Mouse (Mus musculus) small intestine, adult 2 months (tissue): ENCODE data around the gene Nek8. TPM values are rescaled to one million over a fixed set of nuclear protein-coding genes. Genes with fewer than 3 reads are reported as not detected.

ENCODE experiments used
- H3K27ac ChIP-seq: fragments of 200-500 bp; 2 replicates; pipeline ENCODE4 v1.5.1; 2012; ENCODE audit warnings: low read depth, low read length, control low read depth, inconsistent platforms; ENCODE audit not compliant: insufficient read depth
- H3K27me3 ChIP-seq: fragments of 200-500 bp; 2 replicates; pipeline ENCODE4 v1.6.1; 2012; ENCODE audit warnings: mild to moderate bottlenecking, moderate library complexity, low read length, inconsistent platforms; ENCODE audit not compliant: control insufficient read depth, insufficient read depth
- H3K36me3 ChIP-seq: fragments of 200-500 bp; 2 replicates; pipeline ENCODE4 v1.6.1; 2012; ENCODE audit warnings: mild to moderate bottlenecking, low read length, control low read depth, inconsistent platforms; ENCODE audit not compliant: control insufficient read depth, insufficient read depth
- H3K4me1 ChIP-seq: fragments of 200-500 bp; 2 replicates; pipeline ENCODE4 v1.6.1; 2012; ENCODE audit warnings: low read length, inconsistent platforms, mixed read lengths; ENCODE audit not compliant: control insufficient read depth, insufficient read depth, insufficient read length
- H3K4me3 ChIP-seq: fragments of 200-500 bp; 2 replicates; pipeline ENCODE4 v1.5.1; 2012; ENCODE audit warnings: low read depth, mild to moderate bottlenecking, control low read depth, inconsistent platforms, low read length, moderate library complexity
- CTCF ChIP-seq: fragments of 200-500 bp; IDR thresholded peaks from 2 replicates; pipeline ENCODE4 v1.5.1; 2012; ENCODE audit warnings: low read depth, mild to moderate bottlenecking, control low read depth, inconsistent platforms, low read length, moderate library complexity, mixed read lengths; ENCODE audit not compliant: insufficient replicate concordance, insufficient read length; ENCODE audit errors: extremely low read depth
- POLR2A ChIP-seq: fragments of 200-500 bp; IDR thresholded peaks from 2 replicates; pipeline ENCODE4 v1.6.1; 2012; ENCODE audit warnings: low read depth, mild to moderate bottlenecking, control low read depth, inconsistent platforms, low read length, moderate library complexity
- WGBS: fragments of 180-500 bp; shearing (Covaris S2); methylation state at CpG from one replicate; pipeline ENCODE4 v1.1.7; 2018; 5-methylcytosine and 5-hydroxymethylcytosine counted together
- polyA plus RNA-seq: library from polyadenylated mRNA; depleted of rRNA; stranded (reverse); fragments of >200 nt; gene quantifications from 2 replicates; pipeline ENCODE4 v1.2.3, GENCODE M21; 2012

Nek8 gene
- polyA plus RNA-seq, 1 experiment, result 6.6 TPM

DNA sequence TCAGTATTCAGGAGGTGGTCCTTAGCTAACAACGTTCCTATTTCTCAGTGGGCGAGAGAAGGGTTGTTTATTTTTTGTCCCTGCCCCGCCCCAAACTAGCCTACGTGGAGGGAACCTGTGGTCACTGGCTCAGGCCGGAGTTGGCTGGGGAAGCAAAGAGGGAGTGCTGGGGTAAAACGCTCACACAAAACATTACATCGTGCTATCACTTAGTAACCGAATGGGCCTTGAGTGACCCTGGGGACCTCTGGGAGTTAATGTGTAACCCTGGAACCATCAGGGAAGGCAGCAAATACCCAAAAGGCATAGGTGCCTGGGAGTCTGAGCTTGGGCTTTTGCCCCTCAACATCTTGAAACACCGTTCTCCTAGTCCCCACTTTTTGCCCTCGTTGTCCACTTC lies 962 bp upstream of the Nek8 start:
- Histone ChIP-seq H3K4me1 (peaks cover 12% of the 10 kb centered on the region), H3K36me3 (peaks cover 19% of the 10 kb centered on the region), H3K27ac (peak overlapping the region; percentile 89), H3K27me3 (no peaks in the 10 kb centered on the region), H3K4me3 (peak overlapping the region; percentile 95)
- TF ChIP-seq CTCF (no peak), POLR2A (no peak)
- WGBS, result under 1% methylated on average over 10 of the region's 10 CpGs

DNA sequence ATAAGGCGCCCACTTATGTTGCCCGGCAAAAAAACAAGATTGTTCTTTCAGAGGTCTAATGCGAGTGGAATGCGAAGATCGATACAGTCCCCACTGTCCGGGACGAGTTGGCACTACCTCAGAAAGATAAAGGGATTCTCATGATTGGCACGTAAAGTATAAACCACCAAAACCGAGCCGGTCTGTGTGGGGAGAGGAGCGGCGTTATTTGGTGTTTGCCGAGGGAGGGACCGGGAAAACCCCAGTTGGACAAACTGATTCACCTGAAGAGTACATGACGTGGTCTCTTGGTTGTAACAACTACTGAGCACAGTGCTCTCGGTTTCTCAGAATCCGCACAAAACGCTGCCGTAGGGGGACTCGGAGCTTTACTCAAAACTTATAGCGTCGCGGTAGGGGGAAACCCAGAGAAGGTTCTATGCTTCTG lies 443 bp upstream of the Nek8 start:
- WGBS, result under 1% methylated on average over 23 of the region's 23 CpGs
- H3K27me3 ChIP-seq, result no peaks in the 10 kb centered on the region
- peak overlapping the region; percentile 89 for H3K27ac ChIP-seq
- TF ChIP-seq CTCF (no peak), POLR2A (no peak)
- peaks cover 14% of the 10 kb centered on the region for H3K4me1 ChIP-seq
- H3K36me3 ChIP-seq, result peaks cover 19% of the 10 kb centered on the region
- H3K4me3 ChIP-seq, result peak overlapping the region; percentile 95

DNA sequence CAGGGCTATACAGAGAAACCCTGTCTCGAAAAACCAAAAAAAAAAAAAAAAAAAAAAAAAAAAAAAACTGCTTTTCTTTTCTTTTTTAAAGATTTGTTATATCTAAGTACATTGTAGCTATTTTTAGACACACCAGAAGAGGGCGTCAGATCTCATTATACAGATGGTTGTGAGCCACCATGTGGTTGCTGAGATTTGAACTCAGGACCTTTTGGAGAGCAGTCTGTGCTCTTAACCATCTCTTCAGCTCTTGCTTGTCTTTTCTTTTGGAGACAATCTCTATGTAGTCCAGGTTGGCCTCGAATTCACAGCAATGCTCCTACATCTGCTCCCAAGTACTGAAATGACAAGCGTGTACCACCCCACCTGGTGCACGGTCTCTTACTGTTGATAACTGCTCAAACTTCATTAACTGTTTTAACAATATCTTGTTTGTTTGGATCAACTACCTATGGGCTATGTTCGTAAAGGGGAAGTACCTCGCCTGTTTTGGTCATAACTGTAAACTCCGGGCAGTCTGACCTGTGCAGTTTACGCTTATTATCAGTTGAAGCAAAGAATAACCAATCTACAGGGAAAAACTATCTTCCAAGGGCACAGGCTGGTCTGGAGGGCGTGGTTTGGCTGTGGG lies 589 bp downstream of the Nek8 start:
- Histone ChIP-seq H3K27ac (peak overlapping the region; percentile 89; the same call in 1 of the 2 replicates), H3K4me1 (peaks cover 16% of the 10 kb centered on the region), H3K4me3 (peak overlapping the region; percentile 95), H3K36me3 (peaks cover 13% of the 10 kb centered on the region), H3K27me3 (no peaks in the 10 kb centered on the region)
- WGBS, result 2% methylated on average over 10 of the region's 10 CpGs
- no peak for TF ChIP-seq CTCF

DNA sequence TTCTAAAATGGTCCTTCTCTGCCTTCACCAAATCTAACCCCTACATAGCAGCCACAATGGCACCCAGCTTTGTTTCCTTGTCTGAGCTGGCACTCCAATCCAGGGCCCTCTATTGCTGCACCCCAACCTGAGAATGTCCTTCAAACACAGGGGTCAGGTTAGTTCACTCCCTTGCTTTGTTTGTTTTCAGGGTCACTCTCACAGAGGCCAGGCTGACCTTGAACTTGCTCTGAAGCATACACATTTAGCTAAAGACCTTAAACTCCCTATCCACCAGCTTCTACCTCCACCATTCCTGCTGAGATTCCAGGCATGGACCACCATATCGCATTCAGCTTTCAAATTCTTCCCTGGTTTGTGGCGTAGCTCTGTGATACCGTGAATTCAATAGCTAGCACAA lies 2.0 kb downstream of the Nek8 start:
- Histone ChIP-seq H3K4me1 (peaks cover 22% of the 10 kb centered on the region), H3K36me3 (peaks cover 2% of the 10 kb centered on the region; the same call in 1 of the 2 replicates), H3K4me3 (no peak overlapping the region), H3K27me3 (no peaks in the 10 kb centered on the region), H3K27ac (no peak overlapping the region)
- TF ChIP-seq POLR2A (no peak), CTCF (no peak)
- WGBS, result 92% methylated on average over 3 of the region's 3 CpGs

DNA sequence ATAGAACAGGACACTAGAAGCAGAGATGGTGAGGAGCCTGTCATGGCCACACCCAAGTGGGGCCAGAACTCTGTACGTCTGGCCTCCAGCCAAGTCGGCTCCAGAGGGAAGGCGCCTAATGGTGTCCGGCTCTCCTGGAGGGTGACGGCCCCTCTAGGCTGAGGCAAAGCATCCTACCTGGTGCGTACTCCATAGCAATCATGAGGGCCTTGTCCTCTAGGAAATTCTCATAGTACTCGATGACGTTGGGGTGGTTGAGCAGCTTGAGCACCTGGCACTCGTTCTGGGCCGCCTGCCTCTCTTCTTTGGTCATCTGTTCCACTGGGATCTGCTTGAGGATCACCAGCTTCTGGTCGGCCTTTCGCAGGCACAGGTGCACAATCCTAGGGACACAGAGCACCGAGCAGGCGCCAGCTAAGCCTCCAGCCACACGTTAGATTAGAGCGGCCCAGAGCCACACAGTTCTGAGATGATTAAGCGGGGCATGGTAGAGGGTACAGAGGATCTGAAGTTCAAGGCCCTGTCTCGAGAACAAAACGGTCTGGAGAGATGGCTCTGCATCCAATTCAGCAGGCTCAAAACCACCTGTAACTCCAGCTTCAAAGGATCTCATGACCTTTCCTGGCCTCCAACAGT lies 3.6 kb downstream of the Nek8 start:
- 69% methylated on average over 19 of the region's 19 CpGs for WGBS
- no peak for TF ChIP-seq POLR2A
- TF ChIP-seq CTCF, result no peak
- no peaks in the 10 kb centered on the region for H3K27me3 ChIP-seq
- H3K4me3 ChIP-seq, result no peak overlapping the region
- H3K4me1 ChIP-seq, result peaks cover 21% of the 10 kb centered on the region
- H3K27ac ChIP-seq, result no peak overlapping the region
- no peaks in the 10 kb centered on the region for H3K36me3 ChIP-seq

DNA sequence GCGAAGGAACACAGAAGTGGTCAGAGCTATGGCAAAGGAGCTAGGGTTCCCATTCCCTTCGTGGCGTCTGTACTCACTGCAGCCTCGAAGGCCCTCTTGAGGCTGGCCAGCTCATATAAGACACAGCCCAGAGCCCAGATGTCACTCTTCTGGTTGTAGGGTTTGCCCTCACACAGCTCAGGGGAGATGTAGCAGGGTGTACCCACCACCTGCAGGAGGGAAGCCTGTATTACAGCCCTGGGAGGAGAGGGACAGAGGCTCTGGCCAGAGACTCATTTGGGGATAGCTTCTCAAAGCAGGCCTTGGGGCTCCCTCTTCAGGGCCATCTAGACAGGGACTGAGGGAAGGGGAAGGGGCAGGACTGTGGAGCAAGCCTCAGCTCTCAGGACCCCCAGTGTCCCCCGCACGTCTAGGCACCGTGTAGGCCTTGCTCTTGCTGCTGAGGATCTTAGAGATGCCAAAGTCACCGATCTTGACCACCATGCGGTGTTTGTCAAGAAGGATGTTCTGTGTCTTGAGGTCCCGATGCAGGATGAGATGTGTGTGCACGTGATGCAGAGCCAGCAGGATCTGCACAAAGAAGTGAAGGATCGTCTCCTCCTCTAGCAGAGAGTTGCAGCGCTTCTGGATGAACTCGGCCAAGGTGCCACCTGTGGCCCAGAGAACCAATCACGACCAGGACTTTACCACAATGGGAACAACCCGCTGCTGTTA lies 4.3 kb downstream of the Nek8 start:
- H3K36me3 ChIP-seq, result no peaks in the 10 kb centered on the region
- no peak for TF ChIP-seq POLR2A
- H3K27ac ChIP-seq, result no peak overlapping the region
- H3K27me3 ChIP-seq, result no peaks in the 10 kb centered on the region
- H3K4me1 ChIP-seq, result peaks cover 28% of the 10 kb centered on the region
- 72% methylated on average over 16 of the region's 16 CpGs for WGBS
- H3K4me3 ChIP-seq, result no peak overlapping the region

DNA sequence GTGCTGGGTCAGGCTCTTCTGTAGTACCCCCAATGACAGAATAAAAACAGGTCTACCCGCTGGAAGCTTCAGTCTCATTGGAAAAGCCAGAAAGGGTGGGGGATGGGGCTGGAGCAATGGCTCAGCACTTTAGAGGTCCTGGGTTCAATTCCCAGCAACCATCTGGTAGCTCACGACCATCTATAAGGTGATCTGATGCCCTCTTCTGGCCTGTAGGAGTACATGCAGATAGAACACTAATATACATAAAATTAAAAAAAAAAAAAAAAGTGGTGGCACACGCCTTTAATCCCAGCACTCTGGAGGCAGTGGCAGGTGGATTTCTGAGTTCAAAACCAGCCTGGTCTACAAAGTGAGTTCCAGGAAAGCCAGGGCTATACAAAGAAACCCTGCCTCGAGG lies 5.1 kb downstream of the Nek8 start:
- Histone ChIP-seq H3K27ac (no peak overlapping the region), H3K4me3 (no peak overlapping the region), H3K27me3 (no peaks in the 10 kb centered on the region), H3K36me3 (no peaks in the 10 kb centered on the region), H3K4me1 (peaks cover 30% of the 10 kb centered on the region)
- peak; percentile 31; the same call in 1 of the 2 replicates for TF ChIP-seq CTCF
- TF ChIP-seq POLR2A, result no peak
- WGBS, result 64% methylated on average over 4 of the region's 4 CpGs
